8 mouse cellular contexts compared by ENCODE assay signal in the genomic region with DNA sequence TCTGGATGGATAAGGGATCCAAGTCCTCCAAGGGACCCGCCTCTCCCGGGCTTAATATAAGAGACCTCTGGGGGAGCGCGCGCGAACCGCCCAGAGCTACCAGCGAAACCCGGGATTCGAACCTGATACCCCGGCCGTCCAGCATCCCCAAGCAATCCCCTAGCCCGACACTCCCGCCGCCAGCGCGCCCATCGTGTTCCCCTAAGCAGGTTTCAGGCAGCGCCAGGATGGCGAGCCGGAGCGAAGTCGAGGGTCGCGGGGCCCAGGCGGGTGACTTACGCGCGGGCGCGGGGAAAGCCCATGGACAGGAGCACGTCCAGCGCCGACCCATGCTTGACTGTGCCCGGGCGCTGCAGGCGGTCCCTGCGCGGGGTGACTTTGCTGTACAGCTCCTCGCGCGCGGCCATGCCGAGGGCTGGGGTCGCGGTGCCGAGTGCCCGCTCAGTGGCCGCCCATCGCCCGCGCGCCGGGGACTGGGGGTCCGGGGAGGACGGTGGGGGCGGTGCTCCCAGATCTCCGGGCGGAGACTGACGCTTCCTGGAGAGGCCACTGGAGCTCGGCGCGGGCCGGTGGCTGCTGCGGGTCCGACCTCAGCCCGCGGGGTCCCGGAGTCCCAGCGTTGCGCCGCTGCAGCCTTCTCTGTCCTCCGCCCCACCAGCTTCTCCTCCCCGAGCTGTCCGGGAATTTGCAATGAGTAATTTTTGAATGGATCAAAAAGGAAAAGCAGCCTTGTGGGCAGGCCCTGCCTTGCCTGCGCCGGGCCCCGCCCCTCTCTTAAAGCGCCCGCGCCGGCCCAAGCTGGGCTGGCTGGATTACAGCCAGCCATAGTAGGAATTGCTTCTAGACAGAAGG. TPM values are rescaled to one million over a fixed set of nuclear protein-coding genes. Genes with fewer than 3 reads are reported as not detected.
DNase-seq lines count a peak whose midpoint lies in the region; ATAC-seq and TF ChIP-seq lines count a peak whose summit lies in the region.

No protein-coding gene starts in this region.

- TF ChIP-seq POLR2A in bone marrow, adult 2 months (IDR thresholded peaks at IDR 0.05; ENCODE audit: borderline replicate concordance, control insufficient read depth, low read depth, low read length) = peak; percentile 28; the same call in 1 of the 2 replicates
- TF ChIP-seq POLR2A in liver, adult 2 months (IDR thresholded peaks at IDR 0.05; ENCODE audit: extremely low read depth, insufficient read depth, low read length) = no peak
- TF ChIP-seq POLR2A in myocyte (IDR thresholded peaks at IDR 0.05; ENCODE audit: insufficient read length, low read depth) = peak; percentile 73

- no peaks in the 10 kb centered on the region for H3K36me3 ChIP-seq in heart, embryonic 11.5 days (ENCODE audit: control insufficient read depth, insufficient read depth, low read length)
- H3K36me3 ChIP-seq in kidney, embryonic 15.5 days = no peaks in the 10 kb centered on the region
- no peaks in the 10 kb centered on the region for H3K36me3 ChIP-seq in liver, adult 2 months (ENCODE audit: control insufficient read depth, insufficient read depth, low read length)
- no peaks in the 10 kb centered on the region for H3K36me3 ChIP-seq in myocyte (ENCODE audit: control insufficient read depth, insufficient read depth)

- peak overlapping the region; percentile 85 for H3K9ac ChIP-seq in heart, embryonic 11.5 days (ENCODE audit: low read depth, low read length)
- H3K9ac ChIP-seq in kidney, embryonic 15.5 days = peak overlapping the region; percentile 74
- peak overlapping the region; percentile 83 for H3K9ac ChIP-seq in liver, adult 2 months (ENCODE audit: low read depth, low read length)

- H3K4me1 ChIP-seq in bone marrow, adult 2 months (ENCODE audit: control insufficient read depth, insufficient read depth, low read length) = peaks cover 3% of the 10 kb centered on the region
- peaks cover 27% of the 10 kb centered on the region for H3K4me1 ChIP-seq in heart, embryonic 11.5 days (ENCODE audit: control insufficient read depth, insufficient read depth, low read length)
- H3K4me1 ChIP-seq in kidney, embryonic 15.5 days = peaks cover 41% of the 10 kb centered on the region
- peaks cover 9% of the 10 kb centered on the region; the same call in 1 of the 2 replicates for H3K4me1 ChIP-seq in liver, adult 2 months (ENCODE audit: control insufficient read depth, insufficient read depth, low read length)

- WGBS in bone marrow, adult 2 months = under 1% methylated on average over 82 of the region's 82 CpGs
- WGBS in heart, embryonic 11.5 days (ENCODE audit: insufficient replicate concordance) = under 1% methylated on average over 82 of the region's 82 CpGs
- under 1% methylated on average over 82 of the region's 82 CpGs for WGBS in kidney, embryonic 15.5 days
- under 1% methylated on average over 82 of the region's 82 CpGs for WGBS in liver, adult 2 months

- H3K9me3 ChIP-seq in heart, embryonic 11.5 days (replicated peaks; ENCODE audit: control insufficient read depth, low read length) = no peaks in the 10 kb centered on the region
- H3K9me3 ChIP-seq in kidney, embryonic 15.5 days (replicated peaks) = no peaks in the 10 kb centered on the region

- H3K4me3 ChIP-seq in bone marrow, adult 2 months (replicated peaks; ENCODE audit: control insufficient read depth, low read depth, low read length) = peak overlapping the region; percentile 90
- H3K4me3 ChIP-seq in heart, embryonic 11.5 days (ENCODE audit: low read depth, low read length) = peak overlapping the region; percentile 93
- H3K4me3 ChIP-seq in kidney, embryonic 15.5 days (replicated peaks) = peak overlapping the region; percentile 85
- peak overlapping the region; percentile 93 for H3K4me3 ChIP-seq in liver, adult 2 months (ENCODE audit: insufficient read depth, low read depth, low read length)
- peak overlapping the region; percentile 43 for H3K4me3 ChIP-seq in myocyte

- peak; percentile 69; the same call in 1 of the 2 replicates for ATAC-seq in erythroblast, adult 5-6 weeks (replicated peaks; ENCODE audit: low FRiP score, poor library complexity, severe bottlenecking)
- peak; percentile 84 for ATAC-seq in heart, embryonic 11.5 days (replicated peaks; ENCODE audit: insufficient number of reproducible peaks, low FRiP score, low TSS enrichment)
- peak; percentile 89 for ATAC-seq in kidney, embryonic 15.5 days (replicated peaks; ENCODE audit: low FRiP score)

- no peaks in the 10 kb centered on the region for H3K79me2 ChIP-seq in liver, adult 2 months (ENCODE audit: control insufficient read depth, insufficient read depth, low read length)
- no peaks in the 10 kb centered on the region for H3K79me2 ChIP-seq in myocyte (ENCODE audit: control insufficient read depth, insufficient read depth)

- peak overlapping the region; percentile 76 for H3K27ac ChIP-seq in bone marrow, adult 2 months (ENCODE audit: control insufficient read depth, insufficient read depth, low read depth, low read length, poor library complexity)
- H3K27ac ChIP-seq in heart, embryonic 11.5 days (ENCODE audit: low read depth, low read length) = peak overlapping the region; percentile 77
- H3K27ac ChIP-seq in kidney, embryonic 15.5 days = peak overlapping the region; percentile 88
- H3K27ac ChIP-seq in liver, adult 2 months (replicated peaks; ENCODE audit: insufficient read depth, low read depth, low read length) = 0 out of 2 replicates have a peak overlapping the region, but pooled peaks have one; percentile 13

- TF ChIP-seq CTCF in bone marrow, adult 2 months (IDR thresholded peaks at IDR 0.05; ENCODE audit: control insufficient read depth, insufficient read depth, low read length) = no peak
- no peak for TF ChIP-seq CTCF in liver, adult 2 months (IDR thresholded peaks at IDR 0.05; ENCODE audit: low read depth, low read length)

- no peaks in the 10 kb centered on the region for H3K27me3 ChIP-seq in heart, embryonic 11.5 days (ENCODE audit: control insufficient read depth, insufficient read depth, low read length)
- H3K27me3 ChIP-seq in kidney, embryonic 15.5 days = peaks cover 23% of the 10 kb centered on the region
- H3K27me3 ChIP-seq in liver, adult 2 months (ENCODE audit: control insufficient read depth, insufficient read depth, low read length) = peaks cover 3% of the 10 kb centered on the region; the same call in 1 of the 2 replicates
- H3K27me3 ChIP-seq in myocyte (ENCODE audit: control insufficient read depth, insufficient read depth, insufficient read length) = no peaks in the 10 kb centered on the region

- H3K4me2 ChIP-seq in heart, embryonic 11.5 days = peak overlapping the region; percentile 94
- peak overlapping the region; percentile 92 for H3K4me2 ChIP-seq in kidney, embryonic 15.5 days
- peak overlapping the region; percentile 62 for H3K4me2 ChIP-seq in myocyte (ENCODE audit: low read depth)

- DNase-seq in B cell, adult 2 months = peak; percentile 58
- peak; percentile 40 for DNase-seq in liver, adult 2 months (ENCODE audit: extremely low read depth, low read depth, low spot score)
- DNase-seq in spleen, postnatal 4 days (ENCODE audit: low spot score in 2 of 2) = peak; percentile 53 to 82

- peak overlapping the region; percentile 77 for H3ac ChIP-seq in myocyte (ENCODE audit: control insufficient read depth, insufficient read length)

TF ChIP-seq in myocyte, 11 proteins besides CTCF, POLR2A, EP300 and RAD21:
- TF ChIP-seq POLR2AphosphoS2 (IDR thresholded peaks at IDR 0.05; ENCODE audit: insufficient read length, low read depth) (peak; percentile 78), USF1 (IDR thresholded peaks at IDR 0.05; ENCODE audit: low read depth) (no peak)

RNA-seq across cellular contexts. Expression of a gene that starts 4.3 kb away (rescaled TPM):
- 11.5 and 33.4 TPM in 2 replicates for polyA plus RNA-seq in bone marrow, adult 2 months (2011; ENCODE audit: insufficient read depth, insufficient read length, low replicate concordance, missing spikeins)
- 1.9 and 3.1 TPM in 2 replicates for total RNA-seq in erythroblast, adult 5-6 weeks (2015; ENCODE audit: low replicate concordance)
- total RNA-seq in erythroblast, adult 5-6 weeks (2017; ENCODE audit: low replicate concordance) = 2.9 and 9.2 TPM in 2 replicates
- polyA plus RNA-seq in heart, embryonic 11.5 days (2014; fragmentation: Nextera tagmentation; extraction: Ambion mirVana) = 15.2 and 15.7 TPM in 2 replicates
- polyA plus RNA-seq in kidney, embryonic 15.5 days (2015; fragmentation: Nextera tagmentation; extraction: Ambion mirVana) = 8.1 and 8.7 TPM in 2 replicates
- total RNA-seq in liver, adult 2 months (2014; rRNA removed) = 0.65 and 0.87 TPM in 2 replicates
- polyA plus RNA-seq in liver, adult 2 months (2012; rRNA removed) = 0.51 and 0.76 TPM in 2 replicates
- polyA plus RNA-seq in myocyte (2012; fragmentation: generic; extraction: Trizol) = 5.9 TPM

Comparison
In these comparisons a context has a peak if more than half of its experiments do, and no peak if none do; other contexts are left out.
1. Peak in every context shown above with its lines: DNase-seq, ATAC-seq, H3K4me3 ChIP-seq and H3K27ac ChIP-seq.
2. H3K27ac ChIP-seq: peak in every context shown above with its lines; median percentile 88 in kidney, embryonic 15.5 days; 77 in heart, embryonic 11.5 days; 76 in bone marrow, adult 2 months; 13 in liver, adult 2 months.
3. H3K4me3 ChIP-seq: peak in every context shown above with its lines; median percentile 93 in heart, embryonic 11.5 days; 93 in liver, adult 2 months; 90 in bone marrow, adult 2 months; 85 in kidney, embryonic 15.5 days; 43 in myocyte.